Mouse (Mus musculus) liver, embryonic 13.5 days (tissue): ENCODE measurements at regions not wholly inside any gene's neighbourhood (a gene's known extent, or its start where the extent isn't known, plus 50 kb on each side); places are given as distances from the start of the nearest gene placed in this dataset.
"Not testable (repeated sequence)": the region's sequence is repeated elsewhere in the genome, so short reads cannot be mapped to it uniquely, and the experiment has no call there.

Experiments
- ATAC-seq: fragments of 200-750 bp; cut with Nextera tagmentation; 2 replicates; pipeline ENCODE4 v1.8.0; 2017; ENCODE audit warnings: low read depth, mild to moderate bottlenecking, moderate number of reproducible peaks, moderate library complexity
- DNase-seq: peaks from one replicate; pipeline ENCODE4 v3.0.0; 2022
- H3K27ac ChIP-seq: fragments of 300-500 bp; sonication (generic); 2 replicates; pipeline ENCODE4 v1.5.1; 2015; ENCODE audit warnings: moderate library complexity, mild to moderate bottlenecking, inconsistent platforms
- H3K27me3 ChIP-seq: fragments of 300-500 bp; sonication (generic); 2 replicates; pipeline ENCODE4 v1.6.1; 2015; ENCODE audit warnings: mild to moderate bottlenecking, inconsistent platforms
- H3K36me3 ChIP-seq: fragments of 300-500 bp; sonication (generic); 2 replicates; pipeline ENCODE4 v1.6.1; 2015; ENCODE audit warnings: mild to moderate bottlenecking, inconsistent platforms
- H3K4me1 ChIP-seq: fragments of 300-500 bp; sonication (generic); replicated peaks from 2 replicates; pipeline ENCODE4 v1.6.1; 2015; ENCODE audit warnings: inconsistent platforms
- H3K4me2 ChIP-seq: fragments of 300-500 bp; sonication (generic); 2 replicates; pipeline ENCODE4 v1.6.1; 2015; ENCODE audit warnings: inconsistent platforms, mild to moderate bottlenecking, moderate library complexity
- H3K4me3 ChIP-seq: fragments of 300-500 bp; sonication (generic); replicated peaks from 2 replicates; pipeline ENCODE4 v1.5.1; 2015; ENCODE audit warnings: mild to moderate bottlenecking, inconsistent platforms
- H3K9ac ChIP-seq: fragments of 300-500 bp; sonication (generic); 2 replicates; pipeline ENCODE4 v1.6.1; 2015; ENCODE audit warnings: mild to moderate bottlenecking, inconsistent platforms
- H3K9me3 ChIP-seq: fragments of 300-500 bp; sonication (generic); replicated peaks from 2 replicates; pipeline ENCODE4 v1.6.1; 2016; ENCODE audit warnings: inconsistent platforms
- WGBS: fragments of 180-500 bp; shearing (Covaris S2); methylation state at CpG from one replicate; pipeline ENCODE4 v1.1.7; 2015; ENCODE audit not compliant: insufficient replicate concordance; 5-methylcytosine and 5-hydroxymethylcytosine counted together

GRCm38 (mm10) chr1:177501288-177501687, 59.1 kb downstream of the Zbtb18 start:
- no peaks in the 10 kb centered on the region for H3K27me3 ChIP-seq
- WGBS, result 78% methylated on average over 7 of the region's 7 CpGs
- no peak overlapping the region for H3K9ac ChIP-seq
- no peaks in the 10 kb centered on the region for H3K4me1 ChIP-seq
- no peak overlapping the region for H3K27ac ChIP-seq
- no peak overlapping the region for H3K4me2 ChIP-seq
- H3K36me3 ChIP-seq, result no peaks in the 10 kb centered on the region
- H3K4me3 ChIP-seq, result no peak overlapping the region
- no peaks in the 10 kb centered on the region for H3K9me3 ChIP-seq
- DNase-seq, result no peak
- no peak for ATAC-seq

GRCm38 (mm10) chr1:177503946-177504345, 61.8 kb downstream of the Zbtb18 start:
- DNase-seq (no peak), ATAC-seq (no peak)
- no peaks in the 10 kb centered on the region for H3K9me3 ChIP-seq
- H3K4me1 ChIP-seq, result no peaks in the 10 kb centered on the region
- H3K4me2 ChIP-seq, result no peak overlapping the region
- no peak overlapping the region for H3K4me3 ChIP-seq
- no peak overlapping the region for H3K27ac ChIP-seq
- WGBS, result 36% methylated on average over 1 of the region's 1 CpGs
- no peak overlapping the region for H3K9ac ChIP-seq
- no peaks in the 10 kb centered on the region for H3K27me3 ChIP-seq
- H3K36me3 ChIP-seq, result no peaks in the 10 kb centered on the region

- H3K27ac ChIP-seq, result no peak overlapping the region
- H3K4me2 ChIP-seq, result no peak overlapping the region
- H3K9me3 ChIP-seq, result no peaks in the 10 kb centered on the region
- no peak overlapping the region for H3K4me3 ChIP-seq
- H3K27me3 ChIP-seq, result no peaks in the 10 kb centered on the region
- DNase-seq (no peak), ATAC-seq (no peak)
- WGBS, result 71% methylated on average over 2 of the region's 2 CpGs
- no peaks in the 10 kb centered on the region for H3K4me1 ChIP-seq
- no peaks in the 10 kb centered on the region for H3K36me3 ChIP-seq
- no peak overlapping the region for H3K9ac ChIP-seq
Observed at GRCm38 (mm10) chr1:177504743-177505142, 62.6 kb downstream of the Zbtb18 start.

- H3K9ac ChIP-seq, result not testable (repeated sequence)
- 67% methylated on average over 4 of the region's 4 CpGs for WGBS
Observed at GRCm38 (mm10) chr1:177507398-177507797, 65.2 kb downstream of the Zbtb18 start.

GRCm38 (mm10) chr1:177509786-177510185, 67.6 kb downstream of the Zbtb18 start:
- no peak for ATAC-seq
- H3K27me3 ChIP-seq, result no peaks in the 10 kb centered on the region
- H3K4me1 ChIP-seq, result no peaks in the 10 kb centered on the region
- no peak for DNase-seq
- H3K4me2 ChIP-seq, result no peak overlapping the region
- WGBS, result 60% methylated on average over 10 of the region's 10 CpGs
- no peak overlapping the region for H3K9ac ChIP-seq
- no peak overlapping the region for H3K4me3 ChIP-seq
- no peak overlapping the region for H3K27ac ChIP-seq
- no peaks in the 10 kb centered on the region for H3K9me3 ChIP-seq
- no peaks in the 10 kb centered on the region for H3K36me3 ChIP-seq

More at GRCm38 (mm10) chr1:177507398-177507797, 65.2 kb downstream of the Zbtb18 start:
- not testable (repeated sequence) for H3K4me1 ChIP-seq, DNase-seq, H3K4me3 ChIP-seq, H3K36me3 ChIP-seq, H3K4me2 ChIP-seq, H3K27me3 ChIP-seq, H3K9me3 ChIP-seq, H3K27ac ChIP-seq
- ATAC-seq, result peak; percentile 53; the same call in 1 of the 2 replicates

GRCm38 (mm10) chr1:177512116-177512515, 70.0 kb downstream of the Zbtb18 start:
- Histone ChIP-seq H3K9ac (no peak overlapping the region), H3K27me3 (no peaks in the 10 kb centered on the region), H3K27ac (no peak overlapping the region), H3K4me3 (no peak overlapping the region), H3K4me2 (no peak overlapping the region), H3K36me3 (no peaks in the 10 kb centered on the region), H3K4me1 (no peaks in the 10 kb centered on the region), H3K9me3 (no peaks in the 10 kb centered on the region)
- no peak for DNase-seq
- 49% methylated on average over 2 of the region's 2 CpGs for WGBS
- ATAC-seq, result no peak

GRCm38 (mm10) chr1:177517934-177518610, 75.9 kb downstream of the Zbtb18 start:
- Histone ChIP-seq H3K27ac (no peak overlapping the region), H3K4me2 (no peak overlapping the region), H3K4me1 (no peaks in the 10 kb centered on the region), H3K27me3 (no peaks in the 10 kb centered on the region), H3K36me3 (no peaks in the 10 kb centered on the region), H3K9me3 (no peaks in the 10 kb centered on the region), H3K9ac (no peak overlapping the region), H3K4me3 (no peak overlapping the region)
- no peak for ATAC-seq
- DNase-seq, result no peak
- WGBS, result 61% methylated on average over 18 of the region's 18 CpGs

- Histone ChIP-seq H3K36me3 (no peaks in the 10 kb centered on the region), H3K27me3 (no peaks in the 10 kb centered on the region), H3K9me3 (no peaks in the 10 kb centered on the region), H3K27ac (no peak overlapping the region), H3K4me2 (no peak overlapping the region), H3K4me3 (no peak overlapping the region), H3K4me1 (no peaks in the 10 kb centered on the region), H3K9ac (no peak overlapping the region)
- 45% methylated on average over 13 of the region's 13 CpGs for whole genome bisulfite sequencing
- ATAC-seq (no peak), DNase-seq (no peak)
Observed at GRCm38 (mm10) chr1:177518897-177519513, 76.9 kb downstream of the Zbtb18 start.

- no peaks in the 10 kb centered on the region for H3K9me3 ChIP-seq
- no peak overlapping the region for H3K9ac ChIP-seq
- 53% methylated on average over 2 of the region's 2 CpGs for WGBS
- ATAC-seq, result no peak
- H3K27ac ChIP-seq, result no peak overlapping the region
- no peak overlapping the region for H3K4me2 ChIP-seq
- H3K4me1 ChIP-seq, result no peaks in the 10 kb centered on the region
- no peak overlapping the region for H3K4me3 ChIP-seq
- H3K36me3 ChIP-seq, result no peaks in the 10 kb centered on the region
- DNase-seq, result no peak
- no peaks in the 10 kb centered on the region for H3K27me3 ChIP-seq
Observed at GRCm38 (mm10) chr1:177521110-177521509, 79.0 kb downstream of the Zbtb18 start.

GRCm38 (mm10) chr1:177525141-177525540, 83.0 kb downstream of the Zbtb18 start:
- Histone ChIP-seq H3K4me2 (no peak overlapping the region), H3K36me3 (no peaks in the 10 kb centered on the region), H3K27me3 (no peaks in the 10 kb centered on the region), H3K4me3 (no peak overlapping the region), H3K4me1 (no peaks in the 10 kb centered on the region), H3K9me3 (no peaks in the 10 kb centered on the region), H3K9ac (no peak overlapping the region), H3K27ac (no peak overlapping the region)
- DNase-seq (no peak), ATAC-seq (no peak)
- 69% methylated on average over 6 of the region's 6 CpGs for WGBS

- no peak for DNase-seq
Observed at GRCm38 (mm10) chr1:177531791-177532190, 89.6 kb downstream of the Zbtb18 start.

GRCm38 (mm10) chr1:177532656-177533055, 90.5 kb downstream of the Zbtb18 start:
- H3K36me3 ChIP-seq, result no peaks in the 10 kb centered on the region
- no peak overlapping the region for H3K9ac ChIP-seq
- H3K4me1 ChIP-seq, result 0 out of 2 replicates have a peak, but pooled peaks cover 3% of the 10 kb centered on the region
- H3K9me3 ChIP-seq, result no peaks in the 10 kb centered on the region
- H3K27ac ChIP-seq, result no peak overlapping the region
- H3K27me3 ChIP-seq, result no peaks in the 10 kb centered on the region
- ATAC-seq (no peak), DNase-seq (no peak)
- no peak overlapping the region for H3K4me3 ChIP-seq
- no peak overlapping the region for H3K4me2 ChIP-seq
- WGBS, result 34% methylated on average over 2 of the region's 2 CpGs

More at GRCm38 (mm10) chr1:177531791-177532190, 89.6 kb downstream of the Zbtb18 start:
- Histone ChIP-seq H3K36me3 (no peaks in the 10 kb centered on the region), H3K9me3 (no peaks in the 10 kb centered on the region), H3K4me2 (no peak overlapping the region), H3K4me3 (no peak overlapping the region), H3K27ac (no peak overlapping the region), H3K27me3 (no peaks in the 10 kb centered on the region), H3K4me1 (0 out of 2 replicates have a peak, but pooled peaks cover 3% of the 10 kb centered on the region), H3K9ac (no peak overlapping the region)
- no peak for ATAC-seq
- 29% methylated on average over 2 of the region's 2 CpGs for WGBS
